Mouse (Mus musculus) E14TG2a.4 (cell line): ENCODE measurements at regions not wholly inside any gene's neighbourhood (a gene's known extent, or its start where the extent isn't known, plus 50 kb on each side); places are given as distances from the start of the nearest gene placed in this dataset.

Experiments
- CTCF ChIP-seq: conservative IDR thresholded peaks from 2 replicates; pipeline ENCODE4 v1.5.1; 2014; ENCODE audit warnings: low read length
- NANOG ChIP-seq: IDR thresholded peaks from 2 replicates; pipeline ENCODE4 v1.6.1; 2014; ENCODE audit warnings: borderline replicate concordance, low read length, mixed read lengths
- POU5F1 ChIP-seq: IDR thresholded peaks from 2 replicates; pipeline ENCODE4 v1.6.1; 2014; ENCODE audit warnings: low read length, borderline replicate concordance

DNA sequence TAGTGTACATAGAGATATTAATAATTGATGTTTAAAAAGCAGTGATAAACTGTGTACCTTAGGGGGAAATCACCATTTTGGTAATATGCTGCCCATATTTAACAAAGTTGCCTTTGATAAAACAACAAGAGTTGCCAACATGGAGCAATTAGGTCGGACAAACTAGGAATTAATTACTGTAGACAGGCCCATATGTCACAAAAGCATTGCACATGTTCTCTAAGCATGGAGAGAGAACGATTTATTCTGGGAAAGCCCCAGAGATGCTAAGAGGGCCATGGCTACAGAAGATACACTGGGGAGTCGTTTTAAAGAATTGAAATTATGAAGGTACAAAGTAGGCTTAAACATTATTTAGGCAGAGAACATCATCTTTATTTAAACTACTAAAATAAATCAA lies 921.8 kb downstream of the Stpg2 start:
- no peak for TF ChIP-seq NANOG
- no peak for TF ChIP-seq CTCF
- TF ChIP-seq POU5F1 = no peak
